Mouse (Mus musculus): ENCODE measurements around the gene Celsr2.

DNA sequence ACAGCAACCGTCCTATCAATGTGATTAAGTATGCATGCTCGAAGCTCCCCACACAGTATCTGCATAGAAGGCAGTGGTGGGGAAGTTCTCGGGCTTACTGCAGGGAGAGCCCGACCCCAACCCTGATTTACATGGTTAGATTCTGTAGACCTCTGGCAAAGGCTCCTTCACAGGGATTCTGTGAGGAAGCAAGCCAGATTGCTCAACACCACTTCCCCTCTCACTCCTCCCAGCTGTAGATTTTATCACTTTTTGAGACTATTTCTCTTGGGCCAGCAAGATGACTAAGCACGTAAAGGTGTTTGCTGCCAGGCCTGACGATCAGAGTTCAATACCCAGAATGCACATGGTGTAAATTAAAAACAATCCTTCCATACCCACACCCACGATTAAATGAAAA, 69.5 kb downstream of the Celsr2 start:
- TF ChIP-seq CTCF (IDR thresholded peaks at IDR 0.05; ENCODE audit: control insufficient read depth, insufficient read depth, low read length): no peak
- TF ChIP-seq POLR2A (IDR thresholded peaks at IDR 0.05; ENCODE audit: borderline replicate concordance, control insufficient read depth, low read depth, low read length): no peak
